Mouse (Mus musculus): ENCODE measurements at regions not wholly inside any gene's neighbourhood (a gene's known extent, or its start where the extent isn't known, plus 50 kb on each side); places are given as distances from the start of the nearest gene placed in this dataset.

- Histone ChIP-seq H3K4me2 (no peak overlapping the region), H3K4me3 (replicated peaks) (no peak overlapping the region), H3K9ac (no peak overlapping the region), H3K27me3 (no peaks in the 10 kb centered on the region), H3K36me3 (replicated peaks) (no peaks in the 10 kb centered on the region), H3K27ac (replicated peaks) (no peak overlapping the region), H3K9me3 (replicated peaks) (no peaks in the 10 kb centered on the region), H3K4me1 (replicated peaks) (peaks cover 3% of the 10 kb centered on the region; the same call in 1 of the 2 replicates)
- ATAC-seq (ENCODE audit: insufficient read depth), result no peak
- 22% methylated on average over 2 of the region's 2 CpGs for WGBS (ENCODE audit: insufficient replicate concordance)
Measured at GRCm38 (mm10) chr2:144157343-144157742, 113.1 kb upstream of the Mgme1 start.

GRCm38 (mm10) chr2:144158256-144158655 is 112.2 kb upstream of the Mgme1 start:
- no peak overlapping the region for H3K9ac ChIP-seq
- no peaks in the 10 kb centered on the region for H3K9me3 ChIP-seq (replicated peaks)
- 52% methylated on average over 8 of the region's 8 CpGs for WGBS (ENCODE audit: insufficient replicate concordance)
- no peak overlapping the region for H3K27ac ChIP-seq (replicated peaks)
- ATAC-seq (ENCODE audit: insufficient read depth), result no peak
- H3K4me1 ChIP-seq (replicated peaks), result peaks cover 3% of the 10 kb centered on the region; the same call in 1 of the 2 replicates
- no peaks in the 10 kb centered on the region for H3K36me3 ChIP-seq (replicated peaks)
- no peak overlapping the region for H3K4me3 ChIP-seq (replicated peaks)
- H3K4me2 ChIP-seq, result no peak overlapping the region
- no peaks in the 10 kb centered on the region for H3K27me3 ChIP-seq

- peak; percentile 34 for ATAC-seq (ENCODE audit: insufficient read depth)
- Histone ChIP-seq H3K4me2 (peak overlapping the region; percentile 10; the same call in 1 of the 2 replicates), H3K36me3 (replicated peaks) (no peaks in the 10 kb centered on the region), H3K4me3 (replicated peaks) (no peak overlapping the region), H3K27me3 (peaks cover 10% of the 10 kb centered on the region; the same call in 1 of the 2 replicates), H3K9me3 (replicated peaks) (no peaks in the 10 kb centered on the region), H3K9ac (no peak overlapping the region), H3K4me1 (replicated peaks) (peaks cover 3% of the 10 kb centered on the region), H3K27ac (replicated peaks) (no peak overlapping the region)
- 36% methylated on average over 9 of the region's 9 CpGs for WGBS (ENCODE audit: insufficient replicate concordance)
Measured at GRCm38 (mm10) chr2:144159854-144160331, 110.6 kb upstream of the Mgme1 start.

- Histone ChIP-seq H3K4me3 (replicated peaks) (no peak overlapping the region), H3K27me3 (peaks cover 15% of the 10 kb centered on the region; the same call in 1 of the 2 replicates), H3K9ac (no peak overlapping the region), H3K4me2 (peak overlapping the region; percentile 10; the same call in 1 of the 2 replicates), H3K36me3 (replicated peaks) (no peaks in the 10 kb centered on the region), H3K4me1 (replicated peaks) (peaks cover 3% of the 10 kb centered on the region), H3K9me3 (replicated peaks) (no peaks in the 10 kb centered on the region), H3K27ac (replicated peaks) (no peak overlapping the region)
- no peak for ATAC-seq (ENCODE audit: insufficient read depth)
- 72% methylated on average over 10 of the region's 10 CpGs for WGBS (ENCODE audit: insufficient replicate concordance)
Measured at GRCm38 (mm10) chr2:144160434-144160833, 110.0 kb upstream of the Mgme1 start.

GRCm38 (mm10) chr2:144161852-144162251 is 108.6 kb upstream of the Mgme1 start:
- 57% methylated on average over 1 of the region's 1 CpGs for WGBS (ENCODE audit: insufficient replicate concordance)
- Histone ChIP-seq H3K27ac (replicated peaks) (no peak overlapping the region), H3K4me3 (replicated peaks) (no peak overlapping the region), H3K27me3 (peaks cover 26% of the 10 kb centered on the region), H3K9me3 (replicated peaks) (no peaks in the 10 kb centered on the region), H3K4me1 (replicated peaks) (peaks cover 10% of the 10 kb centered on the region), H3K4me2 (no peak overlapping the region), H3K9ac (no peak overlapping the region), H3K36me3 (replicated peaks) (no peaks in the 10 kb centered on the region)
- no peak for ATAC-seq (ENCODE audit: insufficient read depth)

GRCm38 (mm10) chr2:144164102-144164501 is 106.4 kb upstream of the Mgme1 start:
- peaks cover 26% of the 10 kb centered on the region for H3K27me3 ChIP-seq
- H3K4me1 ChIP-seq (replicated peaks), result peaks cover 10% of the 10 kb centered on the region
- no peak overlapping the region for H3K9ac ChIP-seq
- H3K36me3 ChIP-seq (replicated peaks), result no peaks in the 10 kb centered on the region
- 38% methylated on average over 8 of the region's 8 CpGs for WGBS (ENCODE audit: insufficient replicate concordance)
- ATAC-seq (ENCODE audit: insufficient read depth), result no peak
- H3K27ac ChIP-seq (replicated peaks), result no peak overlapping the region; the same call in 1 of the 2 replicates
- no peaks in the 10 kb centered on the region for H3K9me3 ChIP-seq (replicated peaks)
- 0 out of 2 replicates have a peak overlapping the region, but pooled peaks have one; percentile 62 for H3K4me2 ChIP-seq
- H3K4me3 ChIP-seq (replicated peaks), result no peak overlapping the region

GRCm38 (mm10) chr2:144164986-144165821 is 105.3 kb upstream of the Mgme1 start:
- H3K27ac ChIP-seq (replicated peaks), result peak overlapping the region; percentile 83
- H3K4me1 ChIP-seq (replicated peaks), result peaks cover 8% of the 10 kb centered on the region
- H3K27me3 ChIP-seq, result peaks cover 26% of the 10 kb centered on the region
- no peaks in the 10 kb centered on the region for H3K9me3 ChIP-seq (replicated peaks)
- H3K4me3 ChIP-seq (replicated peaks), result peak overlapping the region; percentile 61
- peak overlapping the region; percentile 62 for H3K4me2 ChIP-seq
- no peaks in the 10 kb centered on the region for H3K36me3 ChIP-seq (replicated peaks)
- WGBS (ENCODE audit: insufficient replicate concordance), result 1% methylated on average over 37 of the region's 37 CpGs
- ATAC-seq (ENCODE audit: insufficient read depth), result peak; percentile 53
- peak overlapping the region; percentile 42; the same call in 1 of the 2 replicates for H3K9ac ChIP-seq

GRCm38 (mm10) chr2:144166102-144166750 is 104.2 kb upstream of the Mgme1 start:
- no peaks in the 10 kb centered on the region for H3K9me3 ChIP-seq (replicated peaks)
- peak overlapping the region; percentile 83 for H3K27ac ChIP-seq (replicated peaks)
- H3K4me3 ChIP-seq (replicated peaks), result peak overlapping the region; percentile 61
- peak overlapping the region; percentile 62 for H3K4me2 ChIP-seq
- peaks cover 7% of the 10 kb centered on the region for H3K4me1 ChIP-seq (replicated peaks)
- no peaks in the 10 kb centered on the region for H3K36me3 ChIP-seq (replicated peaks)
- peak overlapping the region; percentile 39; the same call in 1 of the 2 replicates for H3K9ac ChIP-seq
- WGBS (ENCODE audit: insufficient replicate concordance), result 30% methylated on average over 12 of the region's 12 CpGs
- H3K27me3 ChIP-seq, result peaks cover 26% of the 10 kb centered on the region
- no peak for ATAC-seq (ENCODE audit: insufficient read depth)

GRCm38 (mm10) chr2:144169576-144170178 is 100.8 kb upstream of the Mgme1 start:
- ATAC-seq (ENCODE audit: insufficient read depth), result no peak
- Histone ChIP-seq H3K4me3 (replicated peaks) (no peak overlapping the region), H3K27ac (replicated peaks) (no peak overlapping the region), H3K4me1 (replicated peaks) (peaks cover 23% of the 10 kb centered on the region), H3K9ac (no peak overlapping the region), H3K36me3 (replicated peaks) (no peaks in the 10 kb centered on the region), H3K9me3 (replicated peaks) (no peaks in the 10 kb centered on the region), H3K27me3 (peaks cover 18% of the 10 kb centered on the region), H3K4me2 (no peak overlapping the region)
- WGBS (ENCODE audit: insufficient replicate concordance), result 54% methylated on average over 4 of the region's 4 CpGs

- Histone ChIP-seq H3K9me3 (replicated peaks) (no peaks in the 10 kb centered on the region), H3K27me3 (no peaks in the 10 kb centered on the region), H3K36me3 (replicated peaks) (no peaks in the 10 kb centered on the region), H3K9ac (no peak overlapping the region), H3K4me1 (replicated peaks) (peaks cover 27% of the 10 kb centered on the region), H3K27ac (replicated peaks) (no peak overlapping the region), H3K4me2 (peak overlapping the region; percentile 53), H3K4me3 (replicated peaks) (peak overlapping the region; percentile 22; the same call in 1 of the 2 replicates)
- no peak for ATAC-seq (ENCODE audit: insufficient read depth)
- WGBS (ENCODE audit: insufficient replicate concordance), result 24% methylated on average over 9 of the region's 9 CpGs
Measured at GRCm38 (mm10) chr2:144172100-144172770, 98.2 kb upstream of the Mgme1 start.
